Mouse (Mus musculus) embryo, embryonic 10 days (tissue): ENCODE measurements at regions not wholly inside any gene's neighbourhood (a gene's known extent, or its start where the extent isn't known, plus 50 kb on each side); places are given as distances from the start of the nearest gene placed in this dataset.
A peak's percentile ranks its signal among the peaks of the same experiment; 100 is the strongest.

Source experiments
- DNase-seq: peaks from one replicate; pipeline ENCODE4 v3.0.0-alpha.2; 2015; ENCODE audit warnings: low spot score

GRCm38 (mm10) chr12:94749747-94750515 lies 942.1 kb upstream of the Flrt2 start:
- DNase-seq = no peak

GRCm38 (mm10) chr12:94755754-94756153 lies 936.3 kb upstream of the Flrt2 start:
- DNase-seq = no peak

DNA sequence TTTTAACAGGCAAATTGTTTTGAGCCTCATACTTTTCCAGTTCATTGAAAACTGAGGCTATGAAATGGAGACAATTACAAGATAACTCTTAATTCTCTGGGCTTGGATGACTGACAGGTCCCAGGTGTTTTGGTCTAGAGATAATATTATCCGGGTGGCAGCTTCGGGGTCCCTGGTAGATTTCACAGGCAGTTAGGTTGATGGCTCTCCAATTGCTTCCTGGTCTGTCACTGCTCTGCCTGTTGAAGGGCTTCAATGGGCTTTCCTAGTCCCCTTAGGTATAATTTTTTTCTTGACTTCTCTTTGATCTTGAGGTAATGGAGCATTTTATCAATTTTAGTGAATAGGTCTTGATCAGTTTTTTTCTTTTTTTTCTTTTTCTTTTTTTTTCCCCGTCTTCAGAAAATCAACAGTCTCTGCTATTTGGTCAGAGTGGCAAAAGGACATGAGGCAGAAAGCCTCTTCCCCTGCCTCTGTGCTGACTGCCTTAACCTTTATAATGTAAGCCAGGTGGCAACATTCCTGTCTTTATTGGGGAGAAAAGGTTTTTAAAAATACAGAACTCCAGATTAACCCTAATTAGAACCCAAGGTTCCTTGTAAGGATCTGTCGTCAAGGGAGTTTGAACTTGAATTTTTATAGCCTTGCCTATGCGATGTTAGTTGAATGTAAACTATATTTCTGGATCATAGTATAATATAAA lies 896.0 kb upstream of the Flrt2 start:
- peak; percentile 28 for DNase-seq

- no peak for DNase-seq
These were observed 887.3 kb upstream of the Flrt2 start for GRCm38 (mm10) chr12:94804692-94805091.

DNA sequence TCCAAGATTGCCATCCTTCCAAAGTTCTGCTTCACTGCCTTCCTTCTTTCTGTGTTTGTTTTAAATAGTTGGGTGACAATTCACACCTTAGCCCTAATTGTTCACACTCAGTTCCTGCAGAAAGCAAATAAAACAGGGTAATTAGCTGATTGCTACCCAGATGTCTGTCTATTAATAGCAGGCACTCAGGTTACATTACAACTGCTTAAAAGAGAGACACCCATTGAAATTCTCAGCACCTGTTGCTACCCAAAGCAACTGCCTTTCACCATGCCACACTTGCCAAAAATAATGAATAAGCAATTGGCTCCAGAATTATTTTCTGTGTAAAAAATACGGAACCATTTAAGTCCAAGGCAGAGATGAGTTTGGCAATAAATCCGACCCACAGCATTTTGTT lies 860.6 kb upstream of the Flrt2 start:
- DNase-seq = no peak

DNA sequence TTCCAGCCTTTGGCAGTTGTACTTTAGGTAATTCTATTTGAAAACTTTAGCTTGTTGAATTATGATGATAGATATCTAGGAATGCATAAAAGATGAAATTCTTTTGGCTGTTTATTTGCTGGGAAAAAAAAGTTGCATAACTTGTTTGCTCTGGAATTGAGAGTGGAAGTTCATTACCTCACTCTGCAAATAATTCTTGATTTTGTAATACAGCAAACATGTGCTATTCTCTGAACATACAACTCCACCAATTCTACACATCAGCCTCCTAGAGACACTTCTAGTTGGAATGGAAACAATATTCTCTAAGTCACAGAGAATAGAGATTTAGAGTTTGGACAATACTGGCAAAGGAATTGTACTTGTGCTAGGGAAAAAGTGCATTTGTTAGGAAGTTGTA lies 829.3 kb upstream of the Flrt2 start:
- no peak for DNase-seq

DNA sequence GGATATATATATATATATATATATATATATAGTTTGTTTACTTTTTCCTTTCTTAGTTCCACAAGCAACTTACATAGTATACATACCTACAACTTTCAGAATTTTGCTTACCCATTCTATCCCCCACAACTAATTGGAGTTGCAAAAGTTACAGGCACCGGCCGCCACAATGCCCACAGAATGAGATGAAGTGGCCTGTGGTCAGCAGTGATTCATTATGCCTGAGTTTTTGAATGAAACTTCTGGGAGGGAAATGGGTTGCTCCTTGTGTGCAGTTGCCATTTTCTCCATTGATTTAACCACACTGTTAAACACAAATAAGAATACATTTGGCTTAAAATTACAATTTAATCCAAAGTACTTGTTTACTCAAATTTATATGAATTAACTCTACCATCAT lies 781.2 kb upstream of the Flrt2 start:
- DNase-seq = no peak

- DNase-seq = no peak
These were observed 749.0 kb upstream of the Flrt2 start for GRCm38 (mm10) chr12:94943067-94943466.
